Mouse (Mus musculus): ENCODE measurements at regions not wholly inside any gene's neighbourhood (a gene's known extent, or its start where the extent isn't known, plus 50 kb on each side); places are given as distances from the start of the nearest gene placed in this dataset.

DNA sequence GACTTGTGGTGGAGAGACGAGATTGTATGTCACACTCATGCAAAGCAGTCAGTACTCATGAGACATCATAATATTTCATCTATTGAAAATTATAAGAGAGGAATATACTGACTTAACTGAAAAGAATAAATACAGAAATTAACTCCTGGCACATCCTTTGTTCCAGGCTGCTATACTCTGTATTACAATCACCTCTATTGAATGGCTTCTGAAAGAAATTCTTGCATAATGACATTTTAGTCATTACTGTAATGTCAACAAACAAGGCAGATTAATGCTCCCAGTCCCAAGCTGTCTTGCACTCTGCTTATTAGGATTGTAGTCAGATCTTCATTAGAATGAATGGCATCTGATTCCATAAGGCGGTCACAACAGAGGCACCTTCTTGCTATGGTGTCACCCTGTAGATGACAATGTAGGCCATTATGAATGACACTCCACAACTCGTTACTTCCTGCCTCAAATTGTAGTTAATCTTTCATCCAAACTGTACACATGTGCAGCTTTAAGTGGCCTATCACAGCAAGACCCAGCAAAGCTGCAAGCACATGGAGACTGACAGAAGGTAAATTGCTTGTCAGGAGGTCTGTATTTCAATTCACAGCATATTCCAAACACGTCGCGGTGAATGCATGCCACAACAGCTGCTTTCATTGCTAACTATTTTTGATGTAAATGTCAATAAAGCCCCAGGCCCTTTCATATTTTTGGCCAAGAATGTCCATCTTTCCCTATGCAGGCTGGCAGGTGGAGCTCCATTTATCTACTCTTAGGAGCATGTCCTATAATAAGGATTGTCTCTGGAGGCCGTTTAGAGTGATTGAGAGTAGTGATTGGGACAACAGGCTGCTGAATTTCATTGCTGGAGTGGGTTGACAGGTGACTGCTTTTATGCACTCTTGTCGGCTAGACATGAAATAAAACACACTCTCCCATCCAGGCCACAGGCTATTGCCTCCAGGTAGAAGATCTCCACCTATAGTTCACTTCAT is 430.1 kb downstream of the Cypt12 start:
- H3K36me3 ChIP-seq (ENCODE audit: control insufficient read depth, insufficient read depth, low read length), result no peaks in the 10 kb centered on the region
- no peaks in the 10 kb centered on the region for H3K4me1 ChIP-seq (ENCODE audit: control insufficient read depth in 2 of 2, insufficient read depth in 2 of 2, low read length in 2 of 2)
- H3K4me2 ChIP-seq (ENCODE audit: low read length), result no peak overlapping the region
- no peak overlapping the region for H3K4me3 ChIP-seq (ENCODE audit: control insufficient read depth in 1 of 2, insufficient read depth in 1 of 2, low read depth in 1 of 2, low read length in 2 of 2)
- WGBS, result 74% methylated on average over 8 of the region's 8 CpGs
- no peaks in the 10 kb centered on the region for H3K9me3 ChIP-seq (ENCODE audit: control insufficient read depth, low read length)
- no peaks in the 10 kb centered on the region for H3K27me3 ChIP-seq (ENCODE audit: control insufficient read depth, insufficient read depth, low read length)
- no peak overlapping the region for H3K27ac ChIP-seq (replicated peaks in 1 of 2; ENCODE audit: control insufficient read depth in 1 of 2, insufficient read depth in 1 of 2, low read depth in 2 of 2, low read length in 2 of 2)
- no peak overlapping the region for H3K9ac ChIP-seq (ENCODE audit: low read length)
- ATAC-seq (ENCODE audit: insufficient number of reproducible peaks, insufficient read depth, low FRiP score, low read depth), result no peak

- Histone ChIP-seq H3K27ac (replicated peaks in 1 of 2; ENCODE audit: control insufficient read depth in 1 of 2, insufficient read depth in 1 of 2, low read depth in 2 of 2, low read length in 2 of 2) (no peak overlapping the region), H3K4me3 (ENCODE audit: control insufficient read depth in 1 of 2, insufficient read depth in 1 of 2, low read depth in 1 of 2, low read length in 2 of 2) (no peak overlapping the region), H3K9me3 (ENCODE audit: control insufficient read depth, low read length) (no peaks in the 10 kb centered on the region), H3K4me2 (ENCODE audit: low read length) (no peak overlapping the region), H3K9ac (ENCODE audit: low read length) (no peak overlapping the region), H3K4me1 (ENCODE audit: control insufficient read depth in 2 of 2, insufficient read depth in 2 of 2, low read length in 2 of 2) (no peaks in the 10 kb centered on the region), H3K27me3 (ENCODE audit: control insufficient read depth, insufficient read depth, low read length) (no peaks in the 10 kb centered on the region), H3K36me3 (ENCODE audit: control insufficient read depth, insufficient read depth, low read length) (no peaks in the 10 kb centered on the region)
- 66% methylated on average over 4 of the region's 4 CpGs for WGBS
- no peak for ATAC-seq (ENCODE audit: insufficient number of reproducible peaks, insufficient read depth, low FRiP score, low read depth)
These were observed 473.8 kb downstream of the Cypt12 start for GRCm38 (mm10) chr3:18421886-18422575.

DNA sequence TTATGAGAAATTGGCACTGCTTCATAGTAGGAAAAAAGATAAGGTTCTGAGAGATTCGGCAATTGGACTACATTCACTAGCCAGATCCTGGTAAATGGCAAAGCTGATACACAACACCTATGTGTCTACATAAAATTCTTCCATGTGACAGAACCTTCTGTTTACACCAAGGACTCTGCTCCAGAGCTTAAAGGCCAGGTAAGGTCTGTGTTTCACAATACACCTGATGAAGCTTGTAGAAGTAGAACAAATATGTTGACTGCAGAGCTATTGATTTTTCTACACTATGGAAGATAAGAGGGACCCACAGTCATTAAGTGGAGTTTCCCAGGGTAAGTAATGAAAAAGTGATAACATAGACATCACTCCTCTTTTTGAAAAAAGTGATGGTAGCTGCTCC is 480.7 kb downstream of the Cypt12 start:
- H3K27me3 ChIP-seq (ENCODE audit: control insufficient read depth, insufficient read depth, low read length), result no peaks in the 10 kb centered on the region
- no peak overlapping the region for H3K9ac ChIP-seq (ENCODE audit: low read length)
- no peaks in the 10 kb centered on the region for H3K36me3 ChIP-seq (ENCODE audit: control insufficient read depth, insufficient read depth, low read length)
- no peak overlapping the region for H3K27ac ChIP-seq (replicated peaks in 1 of 2; ENCODE audit: control insufficient read depth in 1 of 2, insufficient read depth in 1 of 2, low read depth in 2 of 2, low read length in 2 of 2)
- H3K9me3 ChIP-seq (ENCODE audit: control insufficient read depth, low read length), result no peaks in the 10 kb centered on the region
- no peak overlapping the region for H3K4me2 ChIP-seq (ENCODE audit: low read length)
- no peak overlapping the region for H3K4me3 ChIP-seq (ENCODE audit: control insufficient read depth in 1 of 2, insufficient read depth in 1 of 2, low read depth in 1 of 2, low read length in 2 of 2)
- 79% methylated on average over 1 of the region's 1 CpGs for WGBS
- no peaks in the 10 kb centered on the region for H3K4me1 ChIP-seq (ENCODE audit: control insufficient read depth in 2 of 2, insufficient read depth in 2 of 2, low read length in 2 of 2)
- no peak for ATAC-seq (ENCODE audit: insufficient number of reproducible peaks, insufficient read depth, low FRiP score, low read depth)

DNA sequence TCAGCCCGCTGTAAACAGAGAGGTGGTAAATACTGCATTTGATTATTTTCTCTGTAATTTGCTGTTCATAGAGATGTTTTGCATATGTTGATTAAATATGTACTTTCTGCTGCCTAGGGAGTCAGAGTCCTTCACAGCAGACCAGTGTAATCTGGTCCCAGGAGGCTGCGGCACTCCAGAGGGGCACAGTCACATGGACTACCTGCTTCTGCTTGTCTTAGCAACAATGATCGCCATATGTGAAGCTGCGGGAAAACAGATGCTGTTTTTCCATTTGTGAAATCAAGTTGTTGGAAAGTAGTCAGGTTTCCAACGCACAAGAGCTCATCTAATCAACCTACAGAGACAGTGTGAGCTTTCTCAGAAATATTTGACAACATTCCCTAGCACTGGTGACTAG is 490.6 kb downstream of the Cypt12 start:
- Histone ChIP-seq H3K9ac (ENCODE audit: low read length) (no peak overlapping the region), H3K4me1 (ENCODE audit: control insufficient read depth in 2 of 2, insufficient read depth in 2 of 2, low read length in 2 of 2) (no peaks in the 10 kb centered on the region), H3K4me2 (ENCODE audit: low read length) (no peak overlapping the region), H3K9me3 (ENCODE audit: control insufficient read depth, low read length) (no peaks in the 10 kb centered on the region), H3K27me3 (ENCODE audit: control insufficient read depth, insufficient read depth, low read length) (no peaks in the 10 kb centered on the region), H3K4me3 (ENCODE audit: control insufficient read depth in 1 of 2, insufficient read depth in 1 of 2, low read depth in 1 of 2, low read length in 2 of 2) (no peak overlapping the region), H3K36me3 (ENCODE audit: control insufficient read depth, insufficient read depth, low read length) (no peaks in the 10 kb centered on the region), H3K27ac (replicated peaks in 1 of 2; ENCODE audit: control insufficient read depth in 1 of 2, insufficient read depth in 1 of 2, low read depth in 2 of 2, low read length in 2 of 2) (no peak overlapping the region)
- no peak for ATAC-seq (ENCODE audit: insufficient number of reproducible peaks, insufficient read depth, low FRiP score, low read depth)
- 75% methylated on average over 5 of the region's 5 CpGs for WGBS

- no peak overlapping the region for H3K27ac ChIP-seq (replicated peaks in 1 of 2; ENCODE audit: control insufficient read depth in 1 of 2, insufficient read depth in 1 of 2, low read depth in 2 of 2, low read length in 2 of 2)
- no peak overlapping the region for H3K4me3 ChIP-seq (ENCODE audit: control insufficient read depth in 1 of 2, insufficient read depth in 1 of 2, low read depth in 1 of 2, low read length in 2 of 2)
- 78% methylated on average over 3 of the region's 3 CpGs for WGBS
- H3K9me3 ChIP-seq (ENCODE audit: control insufficient read depth, low read length), result no peaks in the 10 kb centered on the region
- no peaks in the 10 kb centered on the region for H3K27me3 ChIP-seq (ENCODE audit: control insufficient read depth, insufficient read depth, low read length)
- H3K4me1 ChIP-seq (ENCODE audit: control insufficient read depth in 2 of 2, insufficient read depth in 2 of 2, low read length in 2 of 2), result no peaks in the 10 kb centered on the region
- no peaks in the 10 kb centered on the region for H3K36me3 ChIP-seq (ENCODE audit: control insufficient read depth, insufficient read depth, low read length)
- H3K9ac ChIP-seq (ENCODE audit: low read length), result no peak overlapping the region
- H3K4me2 ChIP-seq (ENCODE audit: low read length), result no peak overlapping the region
- ATAC-seq (ENCODE audit: insufficient number of reproducible peaks, insufficient read depth, low FRiP score, low read depth), result no peak
These were observed 504.2 kb downstream of the Cypt12 start for GRCm38 (mm10) chr3:18452197-18452933.

GRCm38 (mm10) chr3:18453220-18453985 is 505.2 kb downstream of the Cypt12 start:
- Histone ChIP-seq H3K4me1 (ENCODE audit: control insufficient read depth in 2 of 2, insufficient read depth in 2 of 2, low read length in 2 of 2) (no peaks in the 10 kb centered on the region), H3K36me3 (ENCODE audit: control insufficient read depth, insufficient read depth, low read length) (no peaks in the 10 kb centered on the region), H3K9me3 (ENCODE audit: control insufficient read depth, low read length) (no peaks in the 10 kb centered on the region), H3K4me3 (ENCODE audit: control insufficient read depth in 1 of 2, insufficient read depth in 1 of 2, low read depth in 1 of 2, low read length in 2 of 2) (no peak overlapping the region), H3K9ac (ENCODE audit: low read length) (no peak overlapping the region), H3K4me2 (ENCODE audit: low read length) (no peak overlapping the region), H3K27me3 (ENCODE audit: control insufficient read depth, insufficient read depth, low read length) (no peaks in the 10 kb centered on the region), H3K27ac (replicated peaks in 1 of 2; ENCODE audit: control insufficient read depth in 1 of 2, insufficient read depth in 1 of 2, low read depth in 2 of 2, low read length in 2 of 2) (no peak overlapping the region)
- 89% methylated on average over 1 of the region's 3 CpGs for WGBS
- ATAC-seq (ENCODE audit: insufficient number of reproducible peaks, insufficient read depth, low FRiP score, low read depth), result no peak

DNA sequence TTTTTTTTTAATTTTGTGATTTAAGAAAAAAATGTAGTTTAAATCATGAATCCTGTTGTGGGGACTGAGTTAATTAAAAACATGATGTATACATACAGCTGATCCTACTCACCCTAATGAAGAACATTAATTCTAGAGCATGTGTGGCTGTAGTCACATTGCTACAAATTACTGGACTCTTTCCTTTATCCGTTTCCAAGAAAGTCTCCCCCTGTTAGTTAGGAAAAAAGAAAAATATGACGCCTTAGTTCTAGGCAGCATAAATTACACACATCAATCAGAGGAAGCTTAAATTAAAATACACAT is 505.7 kb downstream of the Cypt12 start:
- H3K4me3 ChIP-seq (ENCODE audit: control insufficient read depth in 1 of 2, insufficient read depth in 1 of 2, low read depth in 1 of 2, low read length in 2 of 2), result no peak overlapping the region
- H3K4me1 ChIP-seq (ENCODE audit: control insufficient read depth in 2 of 2, insufficient read depth in 2 of 2, low read length in 2 of 2), result no peaks in the 10 kb centered on the region
- no peak overlapping the region for H3K27ac ChIP-seq (replicated peaks in 1 of 2; ENCODE audit: control insufficient read depth in 1 of 2, insufficient read depth in 1 of 2, low read depth in 2 of 2, low read length in 2 of 2)
- H3K9ac ChIP-seq (ENCODE audit: low read length), result no peak overlapping the region
- no peaks in the 10 kb centered on the region for H3K36me3 ChIP-seq (ENCODE audit: control insufficient read depth, insufficient read depth, low read length)
- no peaks in the 10 kb centered on the region for H3K27me3 ChIP-seq (ENCODE audit: control insufficient read depth, insufficient read depth, low read length)
- H3K9me3 ChIP-seq (ENCODE audit: control insufficient read depth, low read length), result no peaks in the 10 kb centered on the region
- ATAC-seq (ENCODE audit: insufficient number of reproducible peaks, insufficient read depth, low FRiP score, low read depth), result no peak
- 87% methylated on average over 2 of the region's 2 CpGs for WGBS
- no peak overlapping the region for H3K4me2 ChIP-seq (ENCODE audit: low read length)
